Mouse (Mus musculus): Measurements from ENCODE around the gene Olfm2. TPM values are rescaled to one million over a fixed set of nuclear protein-coding genes. Genes with fewer than 3 reads are reported as not detected.

Gene Olfm2
- 0.32 TPM for polyA plus RNA-seq (2021)

GRCm38 (mm10) chr9:20746017-20746660 lies at the start of gene Olfm2:
Gene Olfm2 (minus strand): TSS chr9:20746349.
- in situ Hi-C loops (cut with MboI; ENCODE audit: low pct_unique_long_range_greater_than_20kb), result no loop called here
- no peak for TF ChIP-seq CTCF (IDR thresholded peaks at IDR 0.05)
- no peak for DNase-seq (ENCODE audit: low read depth, low spot score)
- H3K27me3 ChIP-seq, result peaks cover 15% of the 10 kb centered on the region
- ATAC-seq, result no peak
- ChIA-PET CTCF (interaction anchor here (0.8 to 1.6 kb wide), 2 partner anchors 11 to 85 kb away, joined by 3 to 4 read pairs; no protein-coding TSS in a partner anchor), POLR2A (no interaction called here)

DNA sequence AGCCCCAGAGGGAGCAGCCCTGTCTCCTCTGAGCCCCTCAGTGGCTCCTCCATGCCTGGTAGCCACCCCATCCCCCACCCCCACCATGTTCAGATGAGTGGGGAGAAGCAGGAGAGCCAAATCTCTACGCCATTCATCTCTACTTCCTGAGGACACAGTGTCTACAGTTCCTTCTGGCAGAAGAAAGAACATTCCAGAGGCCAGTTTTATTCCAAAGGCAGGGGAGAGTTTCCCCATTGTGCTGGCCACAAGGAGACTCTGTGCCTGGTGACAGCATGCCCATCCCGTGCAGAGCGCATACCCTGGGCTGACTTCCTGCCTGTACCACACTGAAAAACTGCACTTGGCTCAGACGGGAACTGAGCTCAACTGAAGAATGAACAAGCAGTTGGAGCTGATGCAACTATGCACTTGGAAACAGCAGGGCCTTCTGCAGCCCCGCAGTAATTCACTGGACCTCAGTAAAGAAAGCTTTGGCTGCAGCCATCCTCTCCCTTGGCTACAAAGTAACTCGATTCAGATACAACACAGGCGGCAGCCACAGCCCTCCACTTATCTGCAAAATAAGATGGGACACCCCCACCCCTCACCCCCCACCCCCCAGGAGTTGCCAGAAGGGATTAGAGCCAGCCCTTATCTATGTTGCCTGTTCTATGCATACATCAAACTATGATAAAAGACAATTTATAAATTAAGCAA lies 48.1 kb upstream of the Olfm2 start:
- peak; percentile 45 for ATAC-seq
- POLR2A ChIA-PET, result no interaction called here
- no peaks in the 10 kb centered on the region for H3K27me3 ChIP-seq
- DNase-seq (ENCODE audit: low read depth, low spot score), result peak; percentile 3
- TF ChIP-seq CTCF (IDR thresholded peaks at IDR 0.05), result no peak
- CTCF ChIA-PET, result interaction anchor here (1.2 kb wide), 1 partner anchor 51 kb away, joined by 4 read pairs; no protein-coding TSS in a partner anchor
- in situ Hi-C loops (cut with MboI; ENCODE audit: low pct_unique_long_range_greater_than_20kb), result no loop called here

- POLR2A ChIA-PET, result no interaction called here
- TF ChIP-seq CTCF (IDR thresholded peaks at IDR 0.05), result no peak
- DNase-seq (ENCODE audit: low read depth, low spot score) (no peak), ATAC-seq (no peak)
- no peaks in the 10 kb centered on the region for H3K27me3 ChIP-seq
- CTCF ChIA-PET, result no interaction called here
- in situ Hi-C loops (cut with MboI; ENCODE audit: low pct_unique_long_range_greater_than_20kb), result no loop called here
Measured at GRCm38 (mm10) chr9:20790345-20790744, 44.2 kb upstream of the Olfm2 start.

GRCm38 (mm10) chr9:20789651-20790050 lies 43.5 kb upstream of the Olfm2 start:
- H3K27me3 ChIP-seq, result no peaks in the 10 kb centered on the region

GRCm38 (mm10) chr9:20787992-20788391 lies 41.8 kb upstream of the Olfm2 start:
- no peaks in the 10 kb centered on the region for H3K27me3 ChIP-seq
- ATAC-seq, result no peak
- DNase-seq (ENCODE audit: low read depth, low spot score), result no peak
- ChIA-PET POLR2A (no interaction called here), CTCF (interaction anchor here (1.1 kb wide), 1 partner anchor 48 kb away, joined by 3 read pairs; no protein-coding TSS in a partner anchor)
- in situ Hi-C loops (cut with MboI; ENCODE audit: low pct_unique_long_range_greater_than_20kb), result no loop called here
- TF ChIP-seq CTCF (IDR thresholded peaks at IDR 0.05), result no peak

More at GRCm38 (mm10) chr9:20789651-20790050, 43.5 kb upstream of the Olfm2 start:
- ChIA-PET CTCF (no interaction called here), POLR2A (no interaction called here)
- DNase-seq (ENCODE audit: low read depth, low spot score), result no peak
- TF ChIP-seq CTCF (IDR thresholded peaks at IDR 0.05), result no peak
- in situ Hi-C loops (cut with MboI; ENCODE audit: low pct_unique_long_range_greater_than_20kb), result no loop called here
- ATAC-seq, result no peak

- ChIA-PET POLR2A (no interaction called here), CTCF (no interaction called here)
- DNase-seq (ENCODE audit: low read depth, low spot score), result no peak
- in situ Hi-C loops (cut with MboI; ENCODE audit: low pct_unique_long_range_greater_than_20kb), result no loop called here
- H3K27me3 ChIP-seq, result no peaks in the 10 kb centered on the region
- no peak for ATAC-seq
- TF ChIP-seq CTCF (IDR thresholded peaks at IDR 0.05), result no peak
Measured at GRCm38 (mm10) chr9:20785055-20785454, 38.9 kb upstream of the Olfm2 start.

- no peaks in the 10 kb centered on the region for H3K27me3 ChIP-seq
- ChIA-PET CTCF (interaction anchor here (1.6 kb wide), 1 partner anchor 41 kb away, joined by 3 read pairs; no protein-coding TSS in a partner anchor), POLR2A (no interaction called here)
- in situ Hi-C loops (cut with MboI; ENCODE audit: low pct_unique_long_range_greater_than_20kb), result no loop called here
- DNase-seq (ENCODE audit: low read depth, low spot score) (no peak), ATAC-seq (peak; percentile 27)
- TF ChIP-seq CTCF (IDR thresholded peaks at IDR 0.05), result no peak
Measured at GRCm38 (mm10) chr9:20781286-20781685, 35.1 kb upstream of the Olfm2 start.

DNA sequence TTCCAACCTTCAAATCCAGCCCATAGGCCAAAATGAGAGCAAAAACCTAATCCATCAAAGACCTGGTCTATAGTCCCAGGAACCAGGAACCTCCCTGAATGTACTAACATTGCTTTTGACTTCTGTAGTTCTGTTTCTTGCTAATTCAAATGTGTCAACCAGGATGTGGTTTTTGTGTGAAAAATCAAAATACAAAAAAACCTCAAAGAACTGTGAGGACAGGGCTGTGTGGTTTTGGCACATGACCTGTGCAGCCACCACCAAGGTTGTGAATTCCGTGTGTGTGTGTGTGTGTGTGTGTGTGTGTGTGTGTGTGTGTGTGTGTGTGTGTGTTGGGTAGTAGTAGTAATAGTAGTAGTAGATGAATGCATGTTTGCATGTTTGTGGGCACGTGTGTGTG lies 19.1 kb upstream of the Olfm2 start:
- in situ Hi-C loops (cut with MboI; ENCODE audit: low pct_unique_long_range_greater_than_20kb), result no loop called here
- no peak for DNase-seq (ENCODE audit: low read depth, low spot score)

DNA sequence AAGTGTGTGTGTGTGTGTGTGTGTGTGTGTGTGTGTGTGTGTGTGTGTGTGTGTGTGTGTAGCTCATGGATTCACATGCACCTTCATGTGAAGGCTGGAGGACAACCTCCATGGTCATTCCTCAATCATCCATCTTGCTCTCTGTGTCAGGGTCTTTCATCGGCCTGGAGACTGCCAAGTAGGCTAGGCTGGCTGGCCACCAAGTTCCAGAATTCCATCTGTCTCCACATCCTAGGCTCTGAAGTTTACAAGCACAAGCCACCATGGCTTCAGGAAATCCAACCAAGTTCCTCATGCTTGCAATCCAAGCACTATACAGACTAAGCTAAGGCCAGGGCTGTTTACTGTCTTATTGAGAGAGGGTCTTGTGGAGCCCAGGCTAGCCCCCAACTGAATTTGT lies 16.9 kb upstream of the Olfm2 start:
- CTCF ChIA-PET, result no interaction called here
- H3K27me3 ChIP-seq, result no peaks in the 10 kb centered on the region
- POLR2A ChIA-PET, result no interaction called here
- DNase-seq (ENCODE audit: low read depth, low spot score), result no peak
- in situ Hi-C loops (cut with MboI; ENCODE audit: low pct_unique_long_range_greater_than_20kb), result no loop called here
- TF ChIP-seq CTCF (IDR thresholded peaks at IDR 0.05), result no peak
- ATAC-seq, result no peak

More for the DNA sequence above, 19.1 kb upstream of the Olfm2 start:
- no peaks in the 10 kb centered on the region for H3K27me3 ChIP-seq
- ChIA-PET CTCF (no interaction called here), POLR2A (no interaction called here)
- ATAC-seq, result no peak
- TF ChIP-seq CTCF (IDR thresholded peaks at IDR 0.05), result no peak

GRCm38 (mm10) chr9:20762197-20762961 lies 16.2 kb upstream of the Olfm2 start:
- TF ChIP-seq CTCF (IDR thresholded peaks at IDR 0.05), result no peak
- POLR2A ChIA-PET, result no interaction called here
- CTCF ChIA-PET, result no interaction called here
- no peaks in the 10 kb centered on the region for H3K27me3 ChIP-seq
- in situ Hi-C loops (cut with MboI; ENCODE audit: low pct_unique_long_range_greater_than_20kb), result no loop called here
- ATAC-seq, result no peak
- no peak for DNase-seq (ENCODE audit: low read depth, low spot score)

- in situ Hi-C loops (cut with MboI; ENCODE audit: low pct_unique_long_range_greater_than_20kb), result no loop called here
- ChIA-PET POLR2A (no interaction called here), CTCF (no interaction called here)
- no peaks in the 10 kb centered on the region for H3K27me3 ChIP-seq
- DNase-seq (ENCODE audit: low read depth, low spot score), result no peak
- no peak for TF ChIP-seq CTCF (IDR thresholded peaks at IDR 0.05)
- ATAC-seq, result no peak
Measured at GRCm38 (mm10) chr9:20761388-20761787, 15.2 kb upstream of the Olfm2 start.

Data from Patski (cell line).